Mouse (Mus musculus) midbrain, postnatal 0 days (tissue): ENCODE results near the gene Hspa14. TPM values are rescaled to one million over a fixed set of nuclear protein-coding genes. Genes with fewer than 3 reads are reported as not detected.

ENCODE experiments used
- ATAC-seq: fragments of 200-750 bp; cut with Nextera tagmentation; 2 replicates; pipeline ENCODE4 v1.8.0; 2017; ENCODE audit warnings: moderate number of reproducible peaks, mild to moderate bottlenecking, moderate TSS enrichment, moderate library complexity; ENCODE audit not compliant: low FRiP score
- DNase-seq: peaks from one replicate; pipeline ENCODE4 v3.0.0-alpha.2; 2015; ENCODE audit warnings: low spot score
- H3K27ac ChIP-seq: fragments of 300-500 bp; sonication (generic); 2 replicates; pipeline ENCODE4 v1.5.1; 2014; ENCODE audit warnings: low read depth, mild to moderate bottlenecking, low read length, mixed read lengths
- H3K27me3 ChIP-seq: fragments of 300-500 bp; sonication (generic); 2 replicates; pipeline ENCODE4 v1.6.1; 2014; ENCODE audit warnings: low read length, control low read depth, mixed read lengths; ENCODE audit not compliant: insufficient read depth
- H3K36me3 ChIP-seq: fragments of 300-500 bp; sonication (generic); 2 replicates; pipeline ENCODE4 v1.6.1; 2014; ENCODE audit warnings: low read length, control low read depth, mixed read lengths; ENCODE audit not compliant: insufficient read depth
- H3K4me1 ChIP-seq: fragments of 300-500 bp; sonication (generic); 2 replicates; pipeline ENCODE4 v1.6.1; 2014; ENCODE audit warnings: mild to moderate bottlenecking, control low read depth, antibody characterized with exemption, low read length, mixed read lengths; ENCODE audit not compliant: insufficient read depth
- H3K4me2 ChIP-seq: fragments of 300-500 bp; sonication (generic); 2 replicates; pipeline ENCODE4 v1.6.1; 2014; ENCODE audit warnings: low read depth, mild to moderate bottlenecking, low read length, mixed read lengths; ENCODE audit not compliant: poor library complexity, severe bottlenecking
- H3K4me3 ChIP-seq: fragments of 300-500 bp; sonication (generic); 2 replicates; pipeline ENCODE4 v1.5.1; 2014; ENCODE audit warnings: low read depth, mild to moderate bottlenecking, low read length, moderate library complexity
- H3K9ac ChIP-seq: fragments of 300-500 bp; sonication (generic); replicated peaks from 2 replicates; pipeline ENCODE4 v1.6.1; 2014; ENCODE audit warnings: mild to moderate bottlenecking, low read length, moderate library complexity, mixed read lengths; ENCODE audit not compliant: poor library complexity, severe bottlenecking
- H3K9me3 ChIP-seq: fragments of 300-500 bp; sonication (generic); 2 replicates; pipeline ENCODE4 v1.6.1; 2016; ENCODE audit warnings: low read length, control low read depth
- CTCF ChIP-seq: IDR thresholded peaks from 2 replicates; pipeline ENCODE4 v1.5.1; 2016; ENCODE audit warnings: antibody characterized with exemption, mild to moderate bottlenecking
- WGBS: fragments of 180-500 bp; shearing (Covaris S2); extraction: QIAGEN DNeasy Blood & Tissue Kit; methylation state at CpG from one replicate; pipeline ENCODE4 v1.1.7; 2014; 5-methylcytosine and 5-hydroxymethylcytosine counted together
- polyA plus RNA-seq: library from polyadenylated mRNA; unstranded; fragments of >200 nt; fragmentation: Nextera tagmentation; extraction: Ambion mirVana; gene quantifications from 2 replicates; pipeline ENCODE4 v1.2.1, GENCODE M21; 2015
- total RNA-seq: library from RNA; depleted of rRNA; stranded (reverse); fragments of >200 nt; gene quantifications from 2 replicates; pipeline ENCODE4 v1.2.3, GENCODE M21; 2014; rRNA removed

The Hspa14 gene
- total RNA-seq (45.1 and 47.2 TPM in 2 replicates), polyA plus RNA-seq (42.7 and 45.8 TPM in 2 replicates)

DNA sequence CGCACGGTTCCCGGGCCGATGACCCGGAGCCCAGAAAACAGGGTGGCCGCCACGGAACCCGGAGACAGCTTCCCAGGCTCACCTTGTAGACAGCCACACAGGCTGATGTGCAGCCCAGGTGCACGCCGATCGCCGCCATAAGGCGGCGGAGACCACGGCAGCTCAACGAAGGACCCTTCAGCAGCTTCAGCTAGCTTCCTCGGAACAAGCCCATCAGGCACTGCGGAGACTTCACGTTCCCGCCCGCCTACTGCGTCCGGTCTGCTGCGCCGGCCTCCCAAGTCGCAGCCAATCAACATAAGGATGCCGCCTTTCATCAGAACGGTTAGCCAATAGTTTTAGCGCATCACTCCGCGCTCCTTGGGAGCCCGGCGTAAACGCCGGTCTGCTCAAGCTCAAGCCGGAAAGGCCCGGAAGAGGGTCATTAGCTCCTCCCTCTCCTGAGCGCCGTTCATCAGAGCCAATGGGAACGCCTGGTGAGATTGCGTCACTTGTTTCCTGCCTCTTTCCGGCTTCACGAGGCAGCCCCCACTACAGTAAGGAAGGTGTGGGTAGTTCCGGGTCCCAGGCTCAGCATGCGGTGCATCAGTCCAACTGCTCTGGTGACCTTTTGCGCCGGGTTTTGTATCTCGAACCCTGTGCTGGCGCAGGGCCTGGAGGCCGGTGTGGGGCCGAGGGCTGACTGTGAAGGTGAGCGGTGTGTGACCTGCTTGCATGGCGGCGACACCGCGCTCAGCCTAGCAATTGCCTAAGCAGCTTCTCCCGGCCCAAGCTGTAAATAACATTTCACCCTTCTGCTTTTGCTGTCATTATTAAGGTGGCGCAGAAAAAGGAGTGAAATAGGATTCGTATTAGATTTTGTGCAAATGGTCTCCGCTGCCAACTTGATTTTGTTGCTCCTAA is at the start of gene Hspa14, which contains the start of the genes Gm45902 and Cdnf:
Gene Hspa14 (minus strand): TSS at position 263 of the 903 bp plus-strand sequence.
Gene Gm45902 (minus strand): TSS at position 239 of the 903 bp plus-strand sequence.
Gene Cdnf (plus strand): TSS at position 479 of the 903 bp plus-strand sequence.
- Histone ChIP-seq H3K9ac (peak within 1 kb of the TSS; percentile 86), H3K4me2 (peak within 1 kb of the TSS; percentile 91), H3K4me3 (peak within 1 kb of the TSS; percentile 83), H3K9me3 (no peaks in the 10 kb centered on the region), H3K27ac (peak within 1 kb of the TSS; percentile 93), H3K4me1 (peaks cover 3% of the 10 kb centered on the region), H3K27me3 (no peaks in the 10 kb centered on the region), H3K36me3 (peaks cover 17% of the 10 kb centered on the region)
- TF ChIP-seq CTCF: peak; percentile 27; the same call in 1 of the 2 replicates
- under 1% methylated on average over 60 of the region's 60 CpGs for WGBS
- peak; percentile 100 for ATAC-seq
- DNase-seq: peak; percentile 100

DNA sequence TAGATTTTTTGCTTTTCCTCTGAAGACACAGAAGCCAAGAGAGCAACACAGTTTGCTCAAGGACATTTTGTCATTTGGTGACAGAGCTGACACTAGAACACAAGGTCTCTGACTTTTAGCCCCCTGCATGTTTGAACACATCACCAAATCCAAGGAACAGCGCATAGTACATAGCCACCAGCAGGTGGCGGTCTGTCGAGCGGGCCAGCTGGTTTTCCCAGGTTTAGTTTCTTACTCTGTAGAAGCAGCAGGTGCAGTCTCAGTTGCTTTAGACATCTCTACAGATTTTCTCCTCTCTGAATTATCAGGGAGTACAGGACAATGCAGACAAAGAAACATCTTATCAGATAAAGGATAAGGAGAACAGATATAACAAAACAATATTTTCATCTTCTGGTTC is 34.0 kb upstream of the Hspa14 start:
- Histone ChIP-seq H3K27ac (no peak overlapping the region), H3K36me3 (no peaks in the 10 kb centered on the region), H3K9ac (no peak overlapping the region), H3K4me3 (no peak overlapping the region), H3K4me2 (no peak overlapping the region), H3K27me3 (no peaks in the 10 kb centered on the region), H3K4me1 (no peaks in the 10 kb centered on the region), H3K9me3 (no peaks in the 10 kb centered on the region)
- DNase-seq (peak; percentile 79), ATAC-seq (no peak)
- whole genome bisulfite sequencing: 4% methylated on average over 4 of the region's 4 CpGs
- TF ChIP-seq CTCF: peak; percentile 93

DNA sequence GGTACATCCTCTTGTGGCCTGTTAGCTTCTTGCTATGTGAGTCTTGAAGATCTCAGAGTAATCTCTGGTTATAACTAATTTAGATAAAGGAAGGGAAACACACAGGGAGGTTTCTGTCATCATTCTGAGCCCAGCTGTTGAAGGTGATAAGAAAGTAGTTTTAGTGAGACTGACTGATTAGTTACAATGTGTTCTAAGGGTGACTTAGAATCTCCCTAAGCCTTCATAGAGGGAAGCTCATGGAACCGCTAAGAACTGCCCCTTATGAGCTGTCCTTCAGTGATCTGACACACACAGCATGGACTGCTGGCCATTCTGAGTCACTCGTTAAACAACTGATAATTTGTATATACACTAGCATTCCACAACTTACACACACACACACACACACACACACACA is 33.4 kb upstream of the Hspa14 start:
- ATAC-seq: no peak
- WGBS: 88% methylated on average over 2 of the region's 2 CpGs
- no peak overlapping the region for H3K9ac ChIP-seq
- H3K9me3 ChIP-seq: no peaks in the 10 kb centered on the region
- no peak overlapping the region for H3K4me3 ChIP-seq
- H3K27me3 ChIP-seq: no peaks in the 10 kb centered on the region
- no peak overlapping the region for H3K4me2 ChIP-seq
- no peaks in the 10 kb centered on the region for H3K4me1 ChIP-seq
- H3K36me3 ChIP-seq: no peaks in the 10 kb centered on the region
- no peak for DNase-seq
- H3K27ac ChIP-seq: no peak overlapping the region
- no peak for TF ChIP-seq CTCF

DNA sequence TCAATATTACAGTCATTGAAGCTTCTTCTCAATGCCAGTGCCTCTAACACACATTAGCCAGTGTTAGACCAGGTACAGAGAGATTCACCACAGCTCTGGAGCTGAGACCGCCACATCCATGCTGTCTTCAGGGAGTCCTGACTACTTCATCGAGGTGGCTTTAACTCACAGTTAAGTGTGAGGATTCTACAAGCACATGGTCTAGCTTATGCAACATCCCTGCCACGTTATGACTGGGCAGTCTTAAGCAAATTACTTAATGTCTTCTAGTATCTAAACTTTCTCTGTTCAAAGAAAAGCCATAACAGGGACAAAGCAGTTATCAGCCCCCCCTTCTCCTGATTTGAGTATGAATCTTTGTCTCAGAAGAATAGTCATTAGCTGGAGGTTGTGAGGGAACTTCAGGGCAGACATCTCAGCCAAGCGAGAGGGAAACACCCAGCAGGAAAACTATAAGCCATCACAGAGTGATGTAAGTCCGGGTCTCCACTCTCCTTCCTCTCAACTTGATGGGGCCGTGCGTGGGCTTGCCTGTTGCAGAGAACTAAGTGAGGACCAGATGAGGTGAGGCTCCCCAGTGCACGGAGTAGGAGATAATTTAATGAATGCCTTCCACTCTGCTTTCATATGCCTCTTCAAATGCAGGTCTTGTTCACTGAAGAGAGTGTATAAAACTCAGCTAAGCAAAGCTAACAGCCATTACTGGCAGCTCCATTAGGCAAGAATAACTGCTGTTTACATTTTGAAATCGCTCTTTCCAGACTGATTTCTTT is 28.9 kb upstream of the Hspa14 start:
- 78% methylated on average over 9 of the region's 9 CpGs for WGBS

DNA sequence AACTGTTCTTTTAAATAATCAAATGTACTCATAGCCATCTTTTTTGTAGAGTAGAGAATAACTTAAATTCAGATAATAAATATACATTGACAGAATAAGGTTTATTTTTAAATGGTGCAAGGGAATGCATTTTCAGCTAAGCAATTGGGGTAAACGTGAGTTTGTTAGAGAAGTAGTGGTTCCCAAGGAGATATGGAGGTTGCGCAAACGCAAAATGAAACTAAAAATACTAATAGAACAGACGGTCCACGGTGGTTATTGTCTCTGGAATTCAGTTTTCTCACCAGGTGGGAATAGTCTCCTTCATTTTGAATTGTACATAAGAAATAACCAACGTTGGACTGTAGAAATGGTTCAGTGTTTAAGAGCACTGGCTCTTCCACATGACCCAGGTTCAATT is 13.7 kb upstream of the Hspa14 start:
- 85% methylated on average over 6 of the region's 6 CpGs for WGBS
- Histone ChIP-seq H3K9me3 (no peaks in the 10 kb centered on the region), H3K9ac (no peak overlapping the region), H3K4me3 (no peak overlapping the region), H3K36me3 (no peaks in the 10 kb centered on the region), H3K4me2 (no peak overlapping the region), H3K27ac (no peak overlapping the region), H3K27me3 (no peaks in the 10 kb centered on the region), H3K4me1 (no peaks in the 10 kb centered on the region)
- ATAC-seq (no peak), DNase-seq (no peak)
- TF ChIP-seq CTCF: no peak

More for the DNA sequence above, 28.9 kb upstream of the Hspa14 start:
- TF ChIP-seq CTCF: no peak
- no peak overlapping the region for H3K4me2 ChIP-seq
- no peak for DNase-seq
- H3K4me1 ChIP-seq: no peaks in the 10 kb centered on the region
- H3K9ac ChIP-seq: no peak overlapping the region
- H3K4me3 ChIP-seq: no peak overlapping the region
- H3K27ac ChIP-seq: no peak overlapping the region
- ATAC-seq: no peak
- H3K36me3 ChIP-seq: no peaks in the 10 kb centered on the region
- H3K27me3 ChIP-seq: no peaks in the 10 kb centered on the region
- H3K9me3 ChIP-seq: no peaks in the 10 kb centered on the region
